Mouse (Mus musculus): Measurements from ENCODE around the gene Iars2. TPM values are rescaled to one million over a fixed set of nuclear protein-coding genes. Genes with fewer than 3 reads are reported as not detected.

Iars2 gene
- polyA plus RNA-seq, 1 experiment from 2014 or later, result 29.0 TPM

DNA sequence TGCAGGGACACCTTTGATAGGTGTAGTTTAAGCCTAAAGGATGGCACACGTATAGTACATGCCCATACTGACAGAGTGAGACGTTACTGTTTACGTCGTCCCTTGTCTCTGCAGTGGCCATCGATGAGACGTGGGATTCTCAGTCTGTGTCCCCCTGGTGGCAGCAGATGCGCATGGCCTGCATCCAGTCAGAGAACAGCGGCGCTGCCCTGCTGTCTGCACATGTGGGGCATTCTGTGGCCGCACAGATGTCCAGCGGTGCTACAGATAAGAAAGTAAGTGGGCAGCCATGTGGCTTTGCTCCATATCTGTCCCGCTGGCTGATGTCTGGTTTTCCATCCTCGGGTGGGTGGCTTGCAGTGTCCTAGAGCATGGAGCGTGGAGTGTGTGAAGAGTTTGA is 66.6 kb downstream of the Iars2 start:
- no peaks in the 10 kb centered on the region for H3K9me3 ChIP-seq (ENCODE audit: control insufficient read depth, low read length)
- no peaks in the 10 kb centered on the region for H3K4me1 ChIP-seq (ENCODE audit: control insufficient read depth, insufficient read depth, low read length)
- peaks cover 92% of the 10 kb centered on the region for H3K36me3 ChIP-seq (ENCODE audit: control insufficient read depth, insufficient read depth, low read length)
- no peak overlapping the region for H3K27ac ChIP-seq (replicated peaks; ENCODE audit: low read depth, low read length)
- ATAC-seq (ENCODE audit: low read depth), result no peak
- H3K27me3 ChIP-seq (replicated peaks; ENCODE audit: control insufficient read depth, insufficient read depth, low read length), result no peaks in the 10 kb centered on the region
- H3K4me3 ChIP-seq (ENCODE audit: low read depth, low read length), result no peak overlapping the region
- H3K9ac ChIP-seq (ENCODE audit: low read depth, low read length), result no peak overlapping the region
- no peak for DNase-seq (ENCODE audit: low spot score)
- 57% methylated on average over 14 of the region's 14 CpGs for WGBS
- no peak overlapping the region for H3K4me2 ChIP-seq (ENCODE audit: low read depth, low read length)

DNA sequence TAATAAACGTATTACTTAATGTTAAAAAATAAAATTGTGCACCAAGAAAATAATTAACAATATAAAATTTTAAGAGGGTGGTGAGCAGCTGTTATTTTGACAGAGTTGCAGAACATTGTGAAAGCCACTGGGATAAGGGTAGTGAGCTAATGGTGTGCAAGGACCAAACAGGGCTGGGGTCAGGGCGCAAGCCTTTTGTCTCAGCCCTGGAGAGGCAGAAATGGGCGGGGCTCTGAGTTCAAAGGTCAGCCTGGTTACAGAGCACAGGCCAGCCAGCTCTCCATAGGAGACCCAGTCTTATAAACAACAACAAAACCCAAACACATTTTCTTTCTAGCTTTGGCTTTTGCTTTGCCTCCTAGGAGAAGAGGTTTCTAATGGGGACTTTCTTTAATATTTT is 72.4 kb downstream of the Iars2 start:
- no peak for ATAC-seq (ENCODE audit: low read depth)
- DNase-seq (ENCODE audit: low spot score), result no peak
- WGBS, result 41% methylated on average over 3 of the region's 3 CpGs
- H3K27ac ChIP-seq (replicated peaks; ENCODE audit: low read depth, low read length), result no peak overlapping the region; the same call in 1 of the 2 replicates
- no peak overlapping the region for H3K4me2 ChIP-seq (ENCODE audit: low read depth, low read length)
- peaks cover 79% of the 10 kb centered on the region for H3K36me3 ChIP-seq (ENCODE audit: control insufficient read depth, insufficient read depth, low read length)
- H3K9ac ChIP-seq (ENCODE audit: low read depth, low read length), result no peak overlapping the region
- no peak overlapping the region for H3K4me3 ChIP-seq (ENCODE audit: low read depth, low read length)
- H3K27me3 ChIP-seq (replicated peaks; ENCODE audit: control insufficient read depth, insufficient read depth, low read length), result no peaks in the 10 kb centered on the region
- H3K9me3 ChIP-seq (ENCODE audit: control insufficient read depth, low read length), result no peaks in the 10 kb centered on the region
- no peaks in the 10 kb centered on the region for H3K4me1 ChIP-seq (ENCODE audit: control insufficient read depth, insufficient read depth, low read length)

DNA sequence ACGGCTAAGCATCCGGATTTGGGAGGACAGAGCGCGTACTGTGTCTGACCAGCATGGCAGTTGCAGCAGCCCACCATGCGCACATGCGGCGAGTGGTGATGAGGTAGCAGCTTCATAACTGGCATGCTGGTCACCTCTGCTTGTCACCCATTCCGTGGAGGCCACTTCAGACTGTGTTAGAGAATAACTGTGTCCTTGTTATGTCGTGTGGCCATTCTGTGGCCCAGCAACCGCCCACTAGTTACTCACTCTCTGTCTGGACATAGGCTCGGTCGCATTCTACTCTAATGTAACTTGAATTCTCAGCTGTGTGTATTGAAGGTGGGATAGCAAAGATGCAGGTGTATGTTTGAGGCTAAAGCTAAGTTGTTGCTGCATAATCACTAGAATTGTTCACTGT is 73.9 kb downstream of the Iars2 start:
- no peaks in the 10 kb centered on the region for H3K27me3 ChIP-seq (replicated peaks; ENCODE audit: control insufficient read depth, insufficient read depth, low read length)
- DNase-seq (ENCODE audit: low spot score), result no peak
- no peak for ATAC-seq (ENCODE audit: low read depth)
- H3K36me3 ChIP-seq (ENCODE audit: control insufficient read depth, insufficient read depth, low read length), result peaks cover 79% of the 10 kb centered on the region
- no peak overlapping the region for H3K4me3 ChIP-seq (ENCODE audit: low read depth, low read length)
- H3K27ac ChIP-seq (replicated peaks; ENCODE audit: low read depth, low read length), result no peak overlapping the region
- H3K9ac ChIP-seq (ENCODE audit: low read depth, low read length), result no peak overlapping the region
- H3K4me2 ChIP-seq (ENCODE audit: low read depth, low read length), result no peak overlapping the region
- 94% methylated on average over 12 of the region's 12 CpGs for WGBS
- no peaks in the 10 kb centered on the region for H3K9me3 ChIP-seq (ENCODE audit: control insufficient read depth, low read length)
- H3K4me1 ChIP-seq (ENCODE audit: control insufficient read depth, insufficient read depth, low read length), result no peaks in the 10 kb centered on the region

DNA sequence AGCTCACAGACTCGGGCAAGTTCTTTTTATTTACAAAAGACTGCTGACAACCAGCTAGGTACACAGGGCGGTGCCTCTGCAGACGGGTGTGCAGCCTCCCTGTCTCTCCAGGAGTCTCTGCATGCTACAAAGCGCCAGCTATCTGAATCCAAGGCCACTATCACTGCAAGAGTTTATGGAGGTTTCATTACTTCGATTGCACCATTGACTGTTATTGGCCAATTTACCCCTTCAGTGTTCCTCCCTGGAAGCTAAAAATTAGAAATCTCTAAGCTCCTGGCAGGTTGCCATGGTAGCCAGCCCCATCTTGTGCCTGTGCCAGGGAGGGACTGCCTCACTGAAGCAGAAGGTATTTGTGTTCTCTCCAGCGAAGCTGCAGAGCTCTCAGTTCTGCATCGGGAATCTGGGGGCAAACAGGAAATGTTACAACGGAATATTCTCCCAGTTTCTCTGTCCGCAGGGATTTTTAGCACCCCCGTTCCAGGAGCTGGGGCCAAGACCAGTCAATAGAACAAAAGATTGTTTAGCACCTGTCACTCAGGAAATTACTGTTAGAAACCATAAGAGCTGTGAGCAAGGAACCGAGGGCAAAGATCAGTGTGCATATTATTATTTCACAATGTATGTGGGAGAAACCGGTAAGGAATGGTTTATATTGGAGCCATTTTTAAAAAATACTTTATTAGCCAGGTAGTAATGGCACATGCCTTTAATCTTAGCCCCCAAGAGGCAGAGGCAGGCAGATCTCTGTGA is 75.9 kb downstream of the Iars2 start:
- ATAC-seq (ENCODE audit: low read depth) (no peak), DNase-seq (ENCODE audit: low spot score) (no peak)
- H3K4me3 ChIP-seq (ENCODE audit: low read depth, low read length), result no peak overlapping the region
- 80% methylated on average over 12 of the region's 12 CpGs for WGBS
- H3K4me1 ChIP-seq (ENCODE audit: control insufficient read depth, insufficient read depth, low read length), result no peaks in the 10 kb centered on the region
- no peaks in the 10 kb centered on the region for H3K9me3 ChIP-seq (ENCODE audit: control insufficient read depth, low read length)
- peaks cover 79% of the 10 kb centered on the region for H3K36me3 ChIP-seq (ENCODE audit: control insufficient read depth, insufficient read depth, low read length)
- no peak overlapping the region for H3K27ac ChIP-seq (replicated peaks; ENCODE audit: low read depth, low read length)
- no peaks in the 10 kb centered on the region for H3K27me3 ChIP-seq (replicated peaks; ENCODE audit: control insufficient read depth, insufficient read depth, low read length)
- no peak overlapping the region for H3K9ac ChIP-seq (ENCODE audit: low read depth, low read length)
- H3K4me2 ChIP-seq (ENCODE audit: low read depth, low read length), result no peak overlapping the region

DNA sequence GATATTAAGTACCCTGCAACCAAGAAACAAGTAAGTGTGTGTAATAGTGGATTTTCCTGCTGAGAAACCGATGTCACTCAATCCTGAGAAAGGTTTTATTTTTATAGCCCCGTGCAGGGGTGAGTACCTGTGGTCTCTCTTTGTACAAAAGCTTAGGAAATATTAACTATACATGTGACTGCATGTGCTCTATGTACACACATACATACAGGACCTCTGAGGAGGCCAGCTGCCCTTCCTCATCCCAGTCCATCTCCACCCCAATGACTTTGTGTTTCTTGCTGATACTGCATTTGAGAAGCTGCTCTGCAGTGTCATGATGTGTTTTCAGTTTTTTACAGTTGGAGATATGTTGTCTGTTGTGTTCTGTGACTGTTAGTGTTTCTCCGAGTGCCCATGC is 76.8 kb downstream of the Iars2 start:
- DNase-seq (ENCODE audit: low spot score) (no peak), ATAC-seq (ENCODE audit: low read depth) (no peak)
- Histone ChIP-seq H3K27ac (replicated peaks; ENCODE audit: low read depth, low read length) (no peak overlapping the region), H3K4me2 (ENCODE audit: low read depth, low read length) (no peak overlapping the region), H3K9ac (ENCODE audit: low read depth, low read length) (no peak overlapping the region), H3K9me3 (ENCODE audit: control insufficient read depth, low read length) (no peaks in the 10 kb centered on the region), H3K4me1 (ENCODE audit: control insufficient read depth, insufficient read depth, low read length) (no peaks in the 10 kb centered on the region), H3K36me3 (ENCODE audit: control insufficient read depth, insufficient read depth, low read length) (peaks cover 84% of the 10 kb centered on the region), H3K4me3 (ENCODE audit: low read depth, low read length) (no peak overlapping the region), H3K27me3 (replicated peaks; ENCODE audit: control insufficient read depth, insufficient read depth, low read length) (no peaks in the 10 kb centered on the region)
- 85% methylated on average over 3 of the region's 3 CpGs for whole genome bisulfite sequencing

DNA sequence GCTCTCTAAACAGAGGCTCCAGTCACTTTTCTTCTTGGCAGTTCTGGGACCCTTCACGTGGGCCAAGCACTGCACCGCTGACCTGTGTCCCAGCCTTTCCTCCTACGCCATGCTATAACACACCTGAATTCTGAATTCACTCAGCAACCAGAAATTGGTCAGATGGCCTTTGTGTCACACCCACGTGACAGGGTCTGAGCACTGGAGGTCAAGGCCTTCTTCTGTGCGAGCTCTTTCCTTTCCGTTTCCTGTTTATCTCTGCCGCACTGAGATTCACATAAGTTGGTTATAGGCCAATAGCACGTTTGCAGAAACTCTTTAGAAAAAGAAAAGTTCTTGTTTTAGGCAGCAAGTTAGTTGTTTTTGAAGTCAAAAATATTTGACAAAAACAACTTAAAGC is 80.5 kb downstream of the Iars2 start:
- no peak for DNase-seq (ENCODE audit: low spot score)

DNA sequence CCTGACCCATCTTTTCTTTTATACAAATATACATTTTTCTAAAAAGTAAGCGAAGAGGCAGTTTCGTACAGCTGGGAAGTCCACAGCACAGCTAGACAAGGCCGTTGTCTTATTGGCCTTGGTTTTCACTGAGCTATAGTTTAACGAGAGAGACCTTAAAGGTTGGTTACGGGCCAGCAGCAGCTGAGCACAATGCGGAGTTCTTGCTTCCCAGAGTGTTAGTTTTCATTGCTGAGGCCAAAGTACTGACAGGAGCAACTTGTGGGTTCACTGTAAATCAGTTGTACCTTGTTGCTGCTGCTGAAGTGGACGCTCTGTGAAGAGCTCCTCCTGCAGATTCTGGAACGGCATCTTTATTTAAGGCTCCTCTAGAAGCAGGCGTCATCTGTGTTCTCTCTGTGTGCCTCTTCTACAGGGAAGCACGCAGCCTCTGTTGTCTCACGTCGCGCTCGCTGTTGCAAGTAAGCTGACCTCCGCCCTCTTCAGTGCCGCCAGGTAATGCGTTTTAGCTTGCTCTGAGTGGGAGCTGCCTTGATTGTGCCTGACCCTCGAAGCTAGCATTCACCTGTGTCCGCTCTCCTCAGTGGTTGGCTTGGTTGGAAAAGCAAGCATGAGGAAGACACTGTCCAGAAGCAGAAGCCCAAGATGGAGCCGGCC is 81.6 kb downstream of the Iars2 start:
- WGBS, result 84% methylated on average over 20 of the region's 20 CpGs
- Histone ChIP-seq H3K4me3 (ENCODE audit: low read depth, low read length) (no peak overlapping the region), H3K4me1 (ENCODE audit: control insufficient read depth, insufficient read depth, low read length) (no peaks in the 10 kb centered on the region), H3K9ac (ENCODE audit: low read depth, low read length) (no peak overlapping the region), H3K36me3 (ENCODE audit: control insufficient read depth, insufficient read depth, low read length) (peaks cover 77% of the 10 kb centered on the region), H3K4me2 (ENCODE audit: low read depth, low read length) (no peak overlapping the region), H3K27me3 (replicated peaks; ENCODE audit: control insufficient read depth, insufficient read depth, low read length) (no peaks in the 10 kb centered on the region), H3K9me3 (ENCODE audit: control insufficient read depth, low read length) (no peaks in the 10 kb centered on the region), H3K27ac (replicated peaks; ENCODE audit: low read depth, low read length) (no peak overlapping the region)
- ATAC-seq (ENCODE audit: low read depth) (no peak), DNase-seq (ENCODE audit: low spot score) (no peak)

More for the DNA sequence above, 80.5 kb downstream of the Iars2 start:
- Histone ChIP-seq H3K27ac (replicated peaks; ENCODE audit: low read depth, low read length) (no peak overlapping the region), H3K4me2 (ENCODE audit: low read depth, low read length) (no peak overlapping the region), H3K9ac (ENCODE audit: low read depth, low read length) (no peak overlapping the region), H3K27me3 (replicated peaks; ENCODE audit: control insufficient read depth, insufficient read depth, low read length) (no peaks in the 10 kb centered on the region), H3K4me3 (ENCODE audit: low read depth, low read length) (no peak overlapping the region), H3K36me3 (ENCODE audit: control insufficient read depth, insufficient read depth, low read length) (peaks cover 77% of the 10 kb centered on the region), H3K9me3 (ENCODE audit: control insufficient read depth, low read length) (no peaks in the 10 kb centered on the region), H3K4me1 (ENCODE audit: control insufficient read depth, insufficient read depth, low read length) (no peaks in the 10 kb centered on the region)
- 84% methylated on average over 8 of the region's 8 CpGs for whole genome bisulfite sequencing
- no peak for ATAC-seq (ENCODE audit: low read depth)

DNA sequence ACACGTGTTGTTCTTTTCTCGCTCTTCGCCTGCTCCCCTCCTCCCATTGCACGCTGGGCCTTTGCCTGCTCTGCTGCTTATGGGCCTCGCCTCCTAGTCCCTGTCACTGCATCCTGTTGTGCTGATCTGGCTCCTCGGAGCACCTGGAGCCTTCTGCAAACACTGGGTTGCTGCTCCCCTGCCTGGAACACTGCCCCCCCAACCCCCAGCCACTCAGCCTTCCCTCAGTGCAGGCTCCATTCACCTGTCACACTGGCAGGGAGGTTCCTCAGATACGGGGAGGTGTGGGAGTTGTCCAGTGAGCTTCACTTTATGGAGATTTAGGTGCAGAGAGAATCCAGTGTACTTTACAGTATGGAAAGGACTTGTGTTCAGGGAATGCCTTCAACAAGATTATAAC is 83.7 kb downstream of the Iars2 start:
- H3K4me1 ChIP-seq (ENCODE audit: control insufficient read depth, insufficient read depth, low read length), result no peaks in the 10 kb centered on the region
- 61% methylated on average over 7 of the region's 7 CpGs for WGBS
- DNase-seq (ENCODE audit: low spot score) (no peak), ATAC-seq (ENCODE audit: low read depth) (no peak)
- no peak overlapping the region for H3K4me3 ChIP-seq (ENCODE audit: low read depth, low read length)
- H3K9me3 ChIP-seq (ENCODE audit: control insufficient read depth, low read length), result no peaks in the 10 kb centered on the region
- no peak overlapping the region for H3K4me2 ChIP-seq (ENCODE audit: low read depth, low read length)
- H3K36me3 ChIP-seq (ENCODE audit: control insufficient read depth, insufficient read depth, low read length), result peaks cover 76% of the 10 kb centered on the region
- no peaks in the 10 kb centered on the region for H3K27me3 ChIP-seq (replicated peaks; ENCODE audit: control insufficient read depth, insufficient read depth, low read length)
- H3K27ac ChIP-seq (replicated peaks; ENCODE audit: low read depth, low read length), result no peak overlapping the region
- H3K9ac ChIP-seq (ENCODE audit: low read depth, low read length), result no peak overlapping the region

DNA sequence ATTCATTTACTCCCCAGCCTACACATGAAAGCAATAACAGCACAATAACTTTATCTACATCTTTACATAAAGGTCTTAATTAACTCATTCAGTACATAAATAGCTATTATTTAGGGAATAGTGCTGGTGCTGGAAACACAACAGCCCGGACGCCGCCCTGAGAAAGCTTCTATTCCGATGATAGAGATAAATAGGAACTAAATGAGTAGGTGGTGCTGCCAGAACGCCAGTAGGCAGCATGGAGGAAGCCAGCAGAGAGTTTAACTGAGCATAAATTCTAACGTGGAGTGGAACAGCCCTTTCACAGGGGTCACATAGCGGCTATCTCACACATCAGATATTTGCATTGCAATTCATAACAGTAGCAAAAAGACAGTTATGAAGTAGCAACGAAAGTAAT is 86.2 kb downstream of the Iars2 start:
- DNase-seq (ENCODE audit: low spot score), result no peak
- Histone ChIP-seq H3K9ac (ENCODE audit: low read depth, low read length) (no peak overlapping the region), H3K27ac (replicated peaks; ENCODE audit: low read depth, low read length) (no peak overlapping the region), H3K9me3 (ENCODE audit: control insufficient read depth, low read length) (no peaks in the 10 kb centered on the region), H3K4me2 (ENCODE audit: low read depth, low read length) (no peak overlapping the region), H3K36me3 (ENCODE audit: control insufficient read depth, insufficient read depth, low read length) (peaks cover 73% of the 10 kb centered on the region), H3K4me3 (ENCODE audit: low read depth, low read length) (no peak overlapping the region), H3K4me1 (ENCODE audit: control insufficient read depth, insufficient read depth, low read length) (no peaks in the 10 kb centered on the region), H3K27me3 (replicated peaks; ENCODE audit: control insufficient read depth, insufficient read depth, low read length) (no peaks in the 10 kb centered on the region)
- WGBS, result 87% methylated on average over 8 of the region's 8 CpGs
- ATAC-seq (ENCODE audit: low read depth), result no peak
